Mouse (Mus musculus): ENCODE measurements around the gene Mrpl30.

- TF ChIP-seq RAD21 (IDR thresholded peaks at IDR 0.05; ENCODE audit: low read depth, low read length) = no peak
- no peak for TF ChIP-seq E2F4 (IDR thresholded peaks at IDR 0.05; ENCODE audit: insufficient replicate concordance, low read depth, low read length)
- TF ChIP-seq MAFK (IDR thresholded peaks at IDR 0.05; ENCODE audit: insufficient replicate concordance, low read length) = no peak
- TF ChIP-seq EP300 (IDR thresholded peaks at IDR 0.05; ENCODE audit: low read length) = no peak
- TF ChIP-seq MAZ (IDR thresholded peaks at IDR 0.05; ENCODE audit: low read depth, low read length) = no peak
- no peak for TF ChIP-seq TBP (conservative IDR thresholded peaks at IDR 0.05; ENCODE audit: low read depth, low read length)
- no peak for TF ChIP-seq CTCF (conservative IDR thresholded peaks at IDR 0.05 in 1 of 2, IDR thresholded peaks at IDR 0.05 in 1 of 2; ENCODE audit: low read depth in 2 of 2, low read length in 2 of 2)
- no peak for TF ChIP-seq SMC3 (IDR thresholded peaks at IDR 0.05; ENCODE audit: low read depth, low read length)
- TF ChIP-seq ZNF384 (IDR thresholded peaks at IDR 0.05; ENCODE audit: low read depth, low read length) = no peak
Measured at GRCm38 (mm10) chr1:37873157-37873556, 17.1 kb upstream of the Mrpl30 start.
